Mouse (Mus musculus): ENCODE measurements at regions not wholly inside any gene's neighbourhood (a gene's known extent, or its start where the extent isn't known, plus 50 kb on each side); places are given as distances from the start of the nearest gene placed in this dataset.
A peak's percentile ranks its signal among the peaks of the same experiment; 100 is the strongest.

- no peaks in the 10 kb centered on the region for H3K36me3 ChIP-seq (ENCODE audit: control insufficient read depth, insufficient read depth)
- no peak for ATAC-seq
Observed at GRCm38 (mm10) chr4:53386309-53386708, 53.9 kb upstream of the Slc44a1 start.

GRCm38 (mm10) chr4:53384761-53385160 is 55.5 kb upstream of the Slc44a1 start:
- TF ChIP-seq CTCF (IDR thresholded peaks at IDR 0.05; ENCODE audit: low read depth), result peak; percentile 93
- no peaks in the 10 kb centered on the region for H3K4me1 ChIP-seq (replicated peaks; ENCODE audit: control insufficient read depth, insufficient read depth, low read length)
- H3K9ac ChIP-seq (ENCODE audit: low read depth, low read length), result no peak overlapping the region
- H3K27ac ChIP-seq (ENCODE audit: low read depth, low read length), result no peak overlapping the region
- H3K36me3 ChIP-seq (ENCODE audit: control insufficient read depth, insufficient read depth), result no peaks in the 10 kb centered on the region
- 10% methylated on average over 6 of the region's 6 CpGs for WGBS
- H3K9me3 ChIP-seq (ENCODE audit: control insufficient read depth), result no peaks in the 10 kb centered on the region
- peak; percentile 90 for ATAC-seq
- no peak overlapping the region for H3K4me3 ChIP-seq (ENCODE audit: low read depth, low read length)
- peak overlapping the region; percentile 54 for H3K4me2 ChIP-seq (replicated peaks; ENCODE audit: low read depth)
- H3K27me3 ChIP-seq (replicated peaks; ENCODE audit: control insufficient read depth, insufficient read depth, low read length), result no peaks in the 10 kb centered on the region

More at GRCm38 (mm10) chr4:53386309-53386708, 53.9 kb upstream of the Slc44a1 start:
- no peak for TF ChIP-seq CTCF (IDR thresholded peaks at IDR 0.05; ENCODE audit: low read depth)
- Histone ChIP-seq H3K4me3 (ENCODE audit: low read depth, low read length) (no peak overlapping the region), H3K4me1 (replicated peaks; ENCODE audit: control insufficient read depth, insufficient read depth, low read length) (no peaks in the 10 kb centered on the region), H3K27me3 (replicated peaks; ENCODE audit: control insufficient read depth, insufficient read depth, low read length) (no peaks in the 10 kb centered on the region), H3K9me3 (ENCODE audit: control insufficient read depth) (no peaks in the 10 kb centered on the region), H3K4me2 (replicated peaks; ENCODE audit: low read depth) (no peak overlapping the region), H3K27ac (ENCODE audit: low read depth, low read length) (no peak overlapping the region), H3K9ac (ENCODE audit: low read depth, low read length) (no peak overlapping the region)
- WGBS, result 78% methylated on average over 8 of the region's 8 CpGs

GRCm38 (mm10) chr4:53384104-53384503 is 56.1 kb upstream of the Slc44a1 start:
- no peak overlapping the region for H3K27ac ChIP-seq (ENCODE audit: low read depth, low read length)
- ATAC-seq, result no peak
- H3K9ac ChIP-seq (ENCODE audit: low read depth, low read length), result no peak overlapping the region
- H3K4me3 ChIP-seq (ENCODE audit: low read depth, low read length), result no peak overlapping the region
- no peak for TF ChIP-seq CTCF (IDR thresholded peaks at IDR 0.05; ENCODE audit: low read depth)
- WGBS, result 34% methylated on average over 6 of the region's 6 CpGs
- no peaks in the 10 kb centered on the region for H3K4me1 ChIP-seq (replicated peaks; ENCODE audit: control insufficient read depth, insufficient read depth, low read length)
- H3K36me3 ChIP-seq (ENCODE audit: control insufficient read depth, insufficient read depth), result no peaks in the 10 kb centered on the region
- no peaks in the 10 kb centered on the region for H3K27me3 ChIP-seq (replicated peaks; ENCODE audit: control insufficient read depth, insufficient read depth, low read length)
- no peaks in the 10 kb centered on the region for H3K9me3 ChIP-seq (ENCODE audit: control insufficient read depth)
- H3K4me2 ChIP-seq (replicated peaks; ENCODE audit: low read depth), result no peak overlapping the region

GRCm38 (mm10) chr4:53382012-53382411 is 58.2 kb upstream of the Slc44a1 start:
- no peak overlapping the region for H3K4me2 ChIP-seq (replicated peaks; ENCODE audit: low read depth)
- H3K27ac ChIP-seq (ENCODE audit: low read depth, low read length), result no peak overlapping the region
- H3K4me1 ChIP-seq (replicated peaks; ENCODE audit: control insufficient read depth, insufficient read depth, low read length), result no peaks in the 10 kb centered on the region
- H3K27me3 ChIP-seq (replicated peaks; ENCODE audit: control insufficient read depth, insufficient read depth, low read length), result no peaks in the 10 kb centered on the region
- TF ChIP-seq CTCF (IDR thresholded peaks at IDR 0.05; ENCODE audit: low read depth), result no peak
- ATAC-seq, result no peak
- 73% methylated on average over 4 of the region's 4 CpGs for WGBS
- no peaks in the 10 kb centered on the region for H3K36me3 ChIP-seq (ENCODE audit: control insufficient read depth, insufficient read depth)
- H3K4me3 ChIP-seq (ENCODE audit: low read depth, low read length), result no peak overlapping the region
- no peaks in the 10 kb centered on the region for H3K9me3 ChIP-seq (ENCODE audit: control insufficient read depth)
- H3K9ac ChIP-seq (ENCODE audit: low read depth, low read length), result no peak overlapping the region

- no peaks in the 10 kb centered on the region for H3K36me3 ChIP-seq (ENCODE audit: control insufficient read depth, insufficient read depth)
- no peaks in the 10 kb centered on the region for H3K27me3 ChIP-seq (replicated peaks; ENCODE audit: control insufficient read depth, insufficient read depth, low read length)
- H3K4me1 ChIP-seq (replicated peaks; ENCODE audit: control insufficient read depth, insufficient read depth, low read length), result no peaks in the 10 kb centered on the region
- no peak for TF ChIP-seq CTCF (IDR thresholded peaks at IDR 0.05; ENCODE audit: low read depth)
- 94% methylated on average over 1 of the region's 1 CpGs for WGBS
- no peak for ATAC-seq
- no peak overlapping the region for H3K4me2 ChIP-seq (replicated peaks; ENCODE audit: low read depth)
- H3K4me3 ChIP-seq (ENCODE audit: low read depth, low read length), result no peak overlapping the region
- H3K9ac ChIP-seq (ENCODE audit: low read depth, low read length), result no peak overlapping the region
- no peak overlapping the region for H3K27ac ChIP-seq (ENCODE audit: low read depth, low read length)
- no peaks in the 10 kb centered on the region for H3K9me3 ChIP-seq (ENCODE audit: control insufficient read depth)
Observed at GRCm38 (mm10) chr4:53379855-53380254, 60.4 kb upstream of the Slc44a1 start.

- no peak overlapping the region for H3K27ac ChIP-seq (ENCODE audit: low read depth, low read length)
- no peaks in the 10 kb centered on the region for H3K36me3 ChIP-seq (ENCODE audit: control insufficient read depth, insufficient read depth)
- H3K4me3 ChIP-seq (ENCODE audit: low read depth, low read length), result no peak overlapping the region
- no peak for ATAC-seq
- no peaks in the 10 kb centered on the region for H3K4me1 ChIP-seq (replicated peaks; ENCODE audit: control insufficient read depth, insufficient read depth, low read length)
- H3K9me3 ChIP-seq (ENCODE audit: control insufficient read depth), result no peaks in the 10 kb centered on the region
- TF ChIP-seq CTCF (IDR thresholded peaks at IDR 0.05; ENCODE audit: low read depth), result no peak
- WGBS, result 75% methylated on average over 4 of the region's 4 CpGs
- H3K9ac ChIP-seq (ENCODE audit: low read depth, low read length), result no peak overlapping the region
- no peaks in the 10 kb centered on the region for H3K27me3 ChIP-seq (replicated peaks; ENCODE audit: control insufficient read depth, insufficient read depth, low read length)
- no peak overlapping the region for H3K4me2 ChIP-seq (replicated peaks; ENCODE audit: low read depth)
Observed at GRCm38 (mm10) chr4:53376995-53377394, 63.2 kb upstream of the Slc44a1 start.

- H3K36me3 ChIP-seq (ENCODE audit: control insufficient read depth, insufficient read depth), result no peaks in the 10 kb centered on the region
- H3K4me2 ChIP-seq (replicated peaks; ENCODE audit: low read depth), result no peak overlapping the region
- no peak overlapping the region for H3K9ac ChIP-seq (ENCODE audit: low read depth, low read length)
- 65% methylated on average over 2 of the region's 2 CpGs for WGBS
- no peaks in the 10 kb centered on the region for H3K4me1 ChIP-seq (replicated peaks; ENCODE audit: control insufficient read depth, insufficient read depth, low read length)
- peak; percentile 34 for TF ChIP-seq CTCF (IDR thresholded peaks at IDR 0.05; ENCODE audit: low read depth)
- H3K4me3 ChIP-seq (ENCODE audit: low read depth, low read length), result no peak overlapping the region
- no peak overlapping the region for H3K27ac ChIP-seq (ENCODE audit: low read depth, low read length)
- H3K27me3 ChIP-seq (replicated peaks; ENCODE audit: control insufficient read depth, insufficient read depth, low read length), result no peaks in the 10 kb centered on the region; the same call in 1 of the 2 replicates
- H3K9me3 ChIP-seq (ENCODE audit: control insufficient read depth), result no peaks in the 10 kb centered on the region
- ATAC-seq, result no peak
Observed at GRCm38 (mm10) chr4:53356374-53356773, 83.8 kb upstream of the Slc44a1 start.
